Mouse (Mus musculus): Measurements from ENCODE around the gene Alg14.

The Alg14 gene

GRCm38 (mm10) chr3:121277557-121277956, 14.0 kb upstream of the Alg14 start:
- CTCF ChIA-PET = no interaction called here

- CTCF ChIA-PET = no interaction called here
Measured at GRCm38 (mm10) chr3:121279679-121280078, 11.9 kb upstream of the Alg14 start.

- CTCF ChIA-PET = no interaction called here
Measured at GRCm38 (mm10) chr3:121282998-121283397, 8.6 kb upstream of the Alg14 start, which contains the start of gene Tmem56. Gene Tmem56, minus strand, starts transcription at chr3:121283098.

GRCm38 (mm10) chr3:121285219-121285618, 6.4 kb upstream of the Alg14 start:
- CTCF ChIA-PET = no interaction called here

- CTCF ChIA-PET = interaction anchor here (0.6 to 0.7 kb wide), 2 partner anchors 11 to 141 kb away, joined by 3 read pairs; no protein-coding TSS in a partner anchor
Measured at GRCm38 (mm10) chr3:121287151-121287550, 4.4 kb upstream of the Alg14 start.

- CTCF ChIA-PET = interaction anchor here (0.6 kb wide), 1 partner anchor 75 kb away, joined by 3 read pairs; no protein-coding TSS in a partner anchor
Measured at GRCm38 (mm10) chr3:121290681-121291080, 892 bp upstream of the Alg14 start.

GRCm38 (mm10) chr3:121291225-121291559, 381 bp upstream of the Alg14 start:
- CTCF ChIA-PET = no interaction called here

- CTCF ChIA-PET = interaction anchor here (0.7 kb wide), 2 partner anchors 134 to 444 kb away, joined by 3 read pairs; no protein-coding TSS in a partner anchor
Measured at GRCm38 (mm10) chr3:121294200-121294599, 2.6 kb downstream of the Alg14 start.

GRCm38 (mm10) chr3:121306641-121307040, 15.1 kb downstream of the Alg14 start:
- CTCF ChIA-PET = interaction anchor here (0.7 to 1.1 kb wide), 2 partner anchors 18 to 62 kb away, joined by 3 to 4 read pairs; no protein-coding TSS in a partner anchor

GRCm38 (mm10) chr3:121307532-121308234, 16.1 kb downstream of the Alg14 start:
- CTCF ChIA-PET = interaction anchor here (0.5 to 1.1 kb wide), 2 partner anchors 63 to 139 kb away, joined by 4 to 6 read pairs; no protein-coding TSS in a partner anchor

- CTCF ChIA-PET = no interaction called here
Measured at GRCm38 (mm10) chr3:121308935-121309334, 17.4 kb downstream of the Alg14 start.

- CTCF ChIA-PET = interaction anchor here (0.6 to 1.0 kb wide), 2 partner anchors 191 to 231 kb away, joined by 4 to 5 read pairs; no protein-coding TSS in a partner anchor
Measured at GRCm38 (mm10) chr3:121309429-121309828, 17.9 kb downstream of the Alg14 start.

GRCm38 (mm10) chr3:121309896-121310714, 18.5 kb downstream of the Alg14 start:
- CTCF ChIA-PET = interaction anchor here (0.6 to 1.0 kb wide), 2 partner anchors 191 to 230 kb away, joined by 4 to 5 read pairs; no protein-coding TSS in a partner anchor

GRCm38 (mm10) chr3:121312426-121312825, 20.9 kb downstream of the Alg14 start:
- CTCF ChIA-PET = no interaction called here

- CTCF ChIA-PET = no interaction called here
Measured at GRCm38 (mm10) chr3:121312979-121313378, 21.4 kb downstream of the Alg14 start.

- CTCF ChIA-PET = interaction anchor here (0.6 to 0.7 kb wide), 2 partner anchors 65 to 145 kb away, joined by 4 to 8 read pairs; no protein-coding TSS in a partner anchor
Measured at GRCm38 (mm10) chr3:121314149-121314548, 22.6 kb downstream of the Alg14 start.

GRCm38 (mm10) chr3:121315498-121315897, 23.9 kb downstream of the Alg14 start:
- CTCF ChIA-PET = no interaction called here

- CTCF ChIA-PET = interaction anchor here (0.7 kb wide), 1 partner anchor 171 kb away, joined by 3 read pairs; no protein-coding TSS in a partner anchor
Measured at GRCm38 (mm10) chr3:121319906-121320305, 28.3 kb downstream of the Alg14 start.

GRCm38 (mm10) chr3:121320896-121321295, 29.3 kb downstream of the Alg14 start:
- CTCF ChIA-PET = no interaction called here

- CTCF ChIA-PET = no interaction called here
Measured at GRCm38 (mm10) chr3:121323371-121323770, 31.8 kb downstream of the Alg14 start.

- CTCF ChIA-PET = no interaction called here
Measured at GRCm38 (mm10) chr3:121327406-121327805, 35.8 kb downstream of the Alg14 start.

- CTCF ChIA-PET = no interaction called here
Measured at GRCm38 (mm10) chr3:121329647-121330046, 38.1 kb downstream of the Alg14 start.
